Mouse (Mus musculus) MEL (cell line): ENCODE measurements around the gene Ocrl. TPM values are rescaled to one million over a fixed set of nuclear protein-coding genes. Genes with fewer than 3 reads are reported as not detected.

Experiments
- DNase-seq: peaks from one replicate; pipeline ENCODE4 v3.0.0; 2011; ENCODE audit warnings: low read depth, low spot score
- H3K27ac ChIP-seq: 2 replicates; pipeline ENCODE4 v1.5.1; 2012; ENCODE audit warnings: low read depth, mild to moderate bottlenecking, control low read depth, low read length, moderate library complexity; ENCODE audit not compliant: control insufficient read depth
- H3K27me3 ChIP-seq, 2 experiments: fragments of 150-350 bp in 1 of 2; sonication (generic) in 1 of 2; 2 replicates each; pipeline ENCODE4 v1.6.1; 2012; ENCODE audit warnings: low read length in 2 of 2, mild to moderate bottlenecking in 2 of 2, improper control_type of control experiment in 1 of 2, moderate library complexity in 1 of 2; ENCODE audit not compliant: insufficient read depth in 2 of 2, control insufficient read depth in 1 of 2
- H3K36me3 ChIP-seq, 2 experiments: 2 replicates each; pipeline ENCODE4 v1.6.1; 2012 to 2014; ENCODE audit warnings: low read length in 2 of 2, improper control_type of control experiment in 1 of 2, inconsistent platforms in 1 of 2, mild to moderate bottlenecking in 1 of 2; ENCODE audit not compliant: insufficient read depth in 2 of 2, control insufficient read depth in 1 of 2
- H3K4me1 ChIP-seq, 2 experiments: fragments of 150-350 bp in 1 of 2; sonication (generic) in 1 of 2; 2 replicates each; pipeline ENCODE4 v1.6.1; 2012; ENCODE audit warnings: low read length in 2 of 2, improper control_type of control experiment in 1 of 2, mild to moderate bottlenecking in 1 of 2; ENCODE audit not compliant: insufficient read depth in 2 of 2, control insufficient read depth in 1 of 2
- H3K4me3 ChIP-seq, 2 experiments: fragments of 150-350 bp in 1 of 2; sonication (generic) in 1 of 2; 2 replicates each; pipeline ENCODE4 v1.5.1; 2012; ENCODE audit warnings: low read depth in 2 of 2, low read length in 2 of 2, mild to moderate bottlenecking in 2 of 2, moderate library complexity in 2 of 2, control low read depth in 1 of 2, improper control_type of control experiment in 1 of 2; ENCODE audit not compliant: control insufficient read depth in 1 of 2, insufficient read depth in 1 of 2
- H3K79me2 ChIP-seq: 2 replicates; pipeline ENCODE4 v1.6.1; 2012; ENCODE audit warnings: mild to moderate bottlenecking, low read length, moderate library complexity; ENCODE audit not compliant: control insufficient read depth, poor library complexity, insufficient read depth
- H3K9ac ChIP-seq: 2 replicates; pipeline ENCODE4 v1.6.1; 2012; ENCODE audit warnings: low read depth, mild to moderate bottlenecking, control low read depth, low read length, moderate library complexity; ENCODE audit not compliant: control insufficient read depth, poor library complexity, severe bottlenecking
- H3K9me3 ChIP-seq: fragments of 150-350 bp; sonication (generic); replicated peaks from 2 replicates; pipeline ENCODE4 v1.6.1; 2012; ENCODE audit warnings: mild to moderate bottlenecking, low read length, improper control_type of control experiment, moderate library complexity; ENCODE audit not compliant: insufficient read depth
- BHLHE40 ChIP-seq: IDR thresholded peaks from 2 replicates; pipeline ENCODE4 v1.6.1; 2012; ENCODE audit warnings: low read depth, mild to moderate bottlenecking, inconsistent platforms, low read length, improper control_type of control experiment, borderline replicate concordance
- CHD1 ChIP-seq: IDR thresholded peaks from 2 replicates; pipeline ENCODE4 v1.6.1; 2012; ENCODE audit warnings: low read depth, mild to moderate bottlenecking, inconsistent platforms, low read length, improper control_type of control experiment
- ELF1 ChIP-seq: IDR thresholded peaks from 2 replicates; pipeline ENCODE4 v1.6.1; 2014; ENCODE audit warnings: low read depth, mild to moderate bottlenecking, inconsistent platforms, low read length, improper control_type of control experiment, moderate library complexity
- EP300 ChIP-seq, 2 experiments: IDR thresholded peaks; 2 replicates each; pipeline ENCODE4 v1.6.1; 2011; ENCODE audit warnings: improper control_type of control experiment in 2 of 2, low read length in 2 of 2, low read depth in 1 of 2, mild to moderate bottlenecking in 1 of 2
- ETS1 ChIP-seq: IDR thresholded peaks from 2 replicates; pipeline ENCODE4 v1.6.1; 2012; ENCODE audit warnings: low read depth, mild to moderate bottlenecking, inconsistent platforms, low read length, improper control_type of control experiment, moderate library complexity
- HCFC1 ChIP-seq: IDR thresholded peaks from 2 replicates; pipeline ENCODE4 v1.6.1; 2012; ENCODE audit warnings: low read depth, mild to moderate bottlenecking, inconsistent platforms, low read length, improper control_type of control experiment, moderate library complexity
- JUND ChIP-seq: IDR thresholded peaks from 2 replicates; pipeline ENCODE4 v1.6.1; 2011; ENCODE audit warnings: low read depth, mild to moderate bottlenecking, improper control_type of control experiment, low read length
- MAFK ChIP-seq: IDR thresholded peaks from 2 replicates; pipeline ENCODE4 v1.6.1; 2011; ENCODE audit warnings: low read depth, mild to moderate bottlenecking, low read length, improper control_type of control experiment, borderline replicate concordance
- MEF2A ChIP-seq: IDR thresholded peaks from 2 replicates; pipeline ENCODE4 v1.6.1; 2014; ENCODE audit warnings: low read depth, mild to moderate bottlenecking, inconsistent platforms, low read length, improper control_type of control experiment; ENCODE audit not compliant: poor library complexity, insufficient replicate concordance, severe bottlenecking; ENCODE audit errors: extremely low read depth
- MYC ChIP-seq: IDR thresholded peaks from 2 replicates; pipeline ENCODE4 v1.6.1; 2011; ENCODE audit warnings: low read depth, mild to moderate bottlenecking, low read length, improper control_type of control experiment, moderate library complexity
- POLR2AphosphoS2 ChIP-seq: IDR thresholded peaks from 2 replicates; pipeline ENCODE4 v1.6.1; 2011; ENCODE audit warnings: low read length, improper control_type of control experiment
- TBP ChIP-seq: IDR thresholded peaks from 2 replicates; pipeline ENCODE4 v1.8.0; 2011; ENCODE audit warnings: low read depth, low read length, improper control_type of control experiment
- UBTF ChIP-seq: IDR thresholded peaks from 2 replicates; pipeline ENCODE4 v1.6.1; 2012; ENCODE audit warnings: low read depth, mild to moderate bottlenecking, inconsistent platforms, low read length, improper control_type of control experiment, moderate library complexity, borderline replicate concordance; ENCODE audit not compliant: insufficient read depth
- USF2 ChIP-seq, 2 experiments: IDR thresholded peaks; 2 replicates each; pipeline ENCODE4 v1.6.1; 2011 to 2012; ENCODE audit warnings: improper control_type of control experiment in 2 of 2, low read length in 2 of 2, borderline replicate concordance in 1 of 2, inconsistent platforms in 1 of 2, low read depth in 1 of 2, mild to moderate bottlenecking in 1 of 2; ENCODE audit not compliant: insufficient read depth in 1 of 2
- ZKSCAN1 ChIP-seq: IDR thresholded peaks from 2 replicates; pipeline ENCODE4 v1.6.1; 2012; ENCODE audit warnings: low read depth, mild to moderate bottlenecking, inconsistent platforms, low read length, improper control_type of control experiment, moderate library complexity
- ZMIZ1 ChIP-seq: IDR thresholded peaks from 2 replicates; pipeline ENCODE4 v1.6.1; 2012; ENCODE audit warnings: low read depth, mild to moderate bottlenecking, inconsistent platforms, low read length, improper control_type of control experiment, moderate library complexity
- polyA plus RNA-seq, 2 experiments: library from polyadenylated mRNA; stranded (reverse) in 1 of 2; unstranded in 1 of 2; fragments of >175 nt in 1 of 2; fragments of >200 nt in 1 of 2; gene quantifications; 2 replicates each; pipeline versions ENCODE4 v1.2.1 to v1.2.4; 2012; ENCODE audit warnings: low replicate concordance in 2 of 2, low read depth in 1 of 2; ENCODE audit not compliant: insufficient read length in 2 of 2, insufficient read depth in 1 of 2, missing spikeins in 1 of 2
- total RNA-seq: library from RNA; depleted of rRNA; stranded (reverse); fragments of 300-350 nt; gene quantifications from 2 replicates; pipeline ENCODE4 v1.2.3, GENCODE M21; 2012

The Ocrl gene
- total and polyA plus RNA-seq, 3 experiments: 6.4 to 22.2 TPM; not detected in 1

- peaks cover 5 to 10% of the 10 kb centered on the region in 2 experiments for H3K36me3 ChIP-seq
- no peak overlapping the region for H3K9ac ChIP-seq
- TF ChIP-seq MEF2A (no peak), HCFC1 (no peak), UBTF (no peak), MYC (no peak), TBP (no peak), ZKSCAN1 (no peak), ETS1 (peak; percentile 46; the same call in 1 of the 2 replicates), ZMIZ1 (no peak)
- H3K27ac ChIP-seq: no peak overlapping the region
- no peaks in the 10 kb centered on the region for H3K9me3 ChIP-seq
- peaks cover 0 to 7% of the 10 kb centered on the region in 2 experiments; a peak in 2 of 4 replicates for H3K4me1 ChIP-seq
- peak; percentile 65 for DNase-seq
- H3K4me3 ChIP-seq: no peak overlapping the region
- H3K27me3 ChIP-seq: no peaks in the 10 kb centered on the region
- H3K79me2 ChIP-seq: no peaks in the 10 kb centered on the region
These were observed 15.8 kb downstream of the Ocrl start for GRCm38 (mm10) chrX:47927981-47928380.

GRCm38 (mm10) chrX:47930449-47930848 is 18.3 kb downstream of the Ocrl start:
- Histone ChIP-seq H3K36me3 (peaks cover 5 to 26% of the 10 kb centered on the region in 2 experiments), H3K9ac (no peak overlapping the region), H3K9me3 (no peaks in the 10 kb centered on the region), H3K4me1 (peaks cover 0 to 14% of the 10 kb centered on the region in 2 experiments; a peak in 2 of 4 replicates), H3K4me3 (no peak overlapping the region), H3K27ac (no peak overlapping the region), H3K27me3 (no peaks in the 10 kb centered on the region)
- DNase-seq: no peak
- TF ChIP-seq MAFK (no peak), UBTF (no peak), ETS1 (no peak), EP300 (IDR thresholded peaks at IDR 0.05; ENCODE audit: low read depth in 1 of 2, low read length in 2 of 2) (no peak), ZMIZ1 (no peak), JUND (no peak), BHLHE40 (no peak), POLR2AphosphoS2 (no peak), CHD1 (no peak), ELF1 (no peak), USF2 (IDR thresholded peaks at IDR 0.05; ENCODE audit: borderline replicate concordance in 1 of 2, insufficient read depth in 1 of 2, low read depth in 1 of 2, low read length in 2 of 2) (no peak)
- TF ChIP-seq, all 39 proteins: peak for 0
- H3K79me2 ChIP-seq: no peaks in the 10 kb centered on the region
